Mouse (Mus musculus) hindbrain, embryonic 10.5 days (tissue): ENCODE results near the gene Usp24. TPM values are rescaled to one million over a fixed set of nuclear protein-coding genes. Genes with fewer than 3 reads are reported as not detected.

ENCODE experiments used
- DNase-seq: peaks from one replicate; pipeline ENCODE4 v3.0.0-alpha.2; 2017; ENCODE audit warnings: low spot score
- H3K27ac ChIP-seq: fragments of 300-500 bp; sonication (generic); 2 replicates; pipeline ENCODE4 v1.5.1; 2016; ENCODE audit warnings: mild to moderate bottlenecking, moderate library complexity
- H3K27me3 ChIP-seq: fragments of 300-500 bp; sonication (generic); 2 replicates; pipeline ENCODE4 v1.6.1; 2016; ENCODE audit warnings: mild to moderate bottlenecking; ENCODE audit not compliant: poor library complexity, insufficient read depth, severe bottlenecking
- H3K36me3 ChIP-seq: fragments of 300-500 bp; sonication (generic); 2 replicates; pipeline ENCODE4 v1.6.1; 2016; ENCODE audit warnings: mild to moderate bottlenecking, moderate library complexity
- H3K4me1 ChIP-seq: fragments of 300-500 bp; sonication (generic); replicated peaks from 2 replicates; pipeline ENCODE4 v1.6.1; 2016; ENCODE audit warnings: mild to moderate bottlenecking
- H3K4me3 ChIP-seq: fragments of 300-500 bp; sonication (generic); 2 replicates; pipeline ENCODE4 v1.5.1; 2016; ENCODE audit warnings: mild to moderate bottlenecking, moderate library complexity
- H3K9me3 ChIP-seq: fragments of 300-500 bp; sonication (generic); 2 replicates; pipeline ENCODE4 v1.6.1; 2016; ENCODE audit warnings: mild to moderate bottlenecking, moderate library complexity
- WGBS: fragments of 180-500 bp; shearing (Covaris S2); methylation state at CpG from one replicate; pipeline ENCODE4 v1.1.7; 2016; 5-methylcytosine and 5-hydroxymethylcytosine counted together
- polyA plus RNA-seq: library from polyadenylated mRNA; unstranded; fragments of >200 nt; fragmentation: Nextera tagmentation; extraction: Ambion mirVana; gene quantifications from 2 replicates; pipeline ENCODE4 v1.2.1, GENCODE M21; 2016

The Usp24 gene
- polyA plus RNA-seq, 1 experiment from 2014 or later, result 6.7 TPM

DNA sequence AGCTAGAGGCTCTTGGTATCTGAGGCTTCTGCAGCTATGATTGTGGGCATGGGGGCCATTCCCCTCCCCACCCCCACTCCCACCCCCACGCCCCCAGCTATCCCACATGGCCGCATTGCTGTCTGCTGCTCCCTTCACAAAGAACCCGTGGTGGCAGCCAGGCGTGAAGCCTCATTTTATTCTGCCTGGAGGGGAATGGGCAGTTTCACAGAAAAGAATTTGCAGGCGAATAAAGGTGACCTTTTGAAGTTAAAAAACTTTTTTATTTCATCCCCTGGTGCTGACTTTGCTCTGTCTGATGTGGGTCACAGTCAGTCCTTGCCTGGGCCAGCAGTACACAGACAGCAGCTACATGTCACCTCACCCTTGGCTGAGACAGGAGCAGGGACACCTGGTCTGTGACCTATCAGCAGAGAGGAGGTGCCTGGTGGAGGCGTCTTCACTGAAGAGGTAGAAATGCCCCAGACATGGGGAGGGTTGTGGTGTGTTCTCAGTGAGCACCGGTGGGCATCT lies 167.3 kb downstream of the Usp24 start:
- Histone ChIP-seq H3K36me3 (no peaks in the 10 kb centered on the region), H3K4me3 (no peak overlapping the region), H3K9me3 (no peaks in the 10 kb centered on the region), H3K27me3 (0 out of 2 replicates have a peak, but pooled peaks cover 22% of the 10 kb centered on the region), H3K27ac (peak overlapping the region; percentile 66; the same call in 1 of the 2 replicates), H3K4me1 (peaks cover 46% of the 10 kb centered on the region)
- 36% methylated on average over 7 of the region's 7 CpGs for WGBS
- DNase-seq, result no peak

DNA sequence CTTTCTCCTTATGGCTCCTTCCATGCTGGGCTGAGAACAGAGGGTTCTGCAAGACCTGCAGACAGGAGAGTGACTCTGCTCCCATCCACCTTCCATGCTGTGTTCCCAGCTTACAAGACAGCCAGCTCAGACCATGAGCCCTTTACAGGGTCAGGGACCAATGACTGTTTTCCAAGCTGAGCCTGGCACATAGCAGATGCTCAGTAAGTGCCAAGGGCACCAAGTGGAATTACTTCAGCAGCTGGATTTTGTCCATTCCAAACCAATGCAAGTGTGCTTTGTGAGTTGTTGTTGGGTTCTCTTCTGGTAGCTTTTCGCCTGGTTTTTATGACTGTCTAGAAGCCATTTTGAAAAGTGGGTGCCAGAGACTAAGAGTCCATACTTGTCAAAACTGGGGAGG lies 167.8 kb downstream of the Usp24 start:
- peaks cover 46% of the 10 kb centered on the region for H3K4me1 ChIP-seq
- 0 out of 2 replicates have a peak, but pooled peaks cover 22% of the 10 kb centered on the region for H3K27me3 ChIP-seq
- DNase-seq, result no peak
- H3K36me3 ChIP-seq, result no peaks in the 10 kb centered on the region
- WGBS, result 80% methylated on average over 1 of the region's 1 CpGs
- H3K4me3 ChIP-seq, result no peak overlapping the region
- H3K27ac ChIP-seq, result 0 out of 2 replicates have a peak overlapping the region, but pooled peaks have one; percentile 43
- H3K9me3 ChIP-seq, result no peaks in the 10 kb centered on the region

DNA sequence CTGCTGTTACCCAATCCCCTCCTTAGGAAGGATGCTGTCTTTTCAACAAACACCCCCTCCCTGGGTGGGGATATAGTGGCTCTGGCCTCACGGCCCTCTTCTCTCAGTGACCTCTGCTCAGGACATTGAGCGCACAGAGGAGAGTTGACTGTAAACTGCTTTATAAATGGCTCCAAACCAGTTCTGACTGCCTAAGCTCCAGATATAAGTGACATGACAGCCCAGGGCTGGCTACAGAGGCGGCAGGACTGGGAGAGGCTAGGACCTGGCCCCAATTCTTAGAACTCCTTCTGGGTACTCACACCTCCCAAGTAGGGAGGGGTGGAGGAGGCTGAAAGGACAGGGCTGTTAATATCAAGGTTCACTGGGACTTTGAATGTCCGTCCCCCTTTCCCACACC lies 174.6 kb downstream of the Usp24 start:
- no peaks in the 10 kb centered on the region for H3K36me3 ChIP-seq
- H3K4me3 ChIP-seq, result no peak overlapping the region
- H3K27me3 ChIP-seq, result no peaks in the 10 kb centered on the region
- H3K4me1 ChIP-seq, result peaks cover 9% of the 10 kb centered on the region; the same call in 1 of the 2 replicates
- no peaks in the 10 kb centered on the region for H3K9me3 ChIP-seq
- no peak for DNase-seq
- no peak overlapping the region for H3K27ac ChIP-seq
- 68% methylated on average over 4 of the region's 4 CpGs for WGBS

Other genes with a start within 250 kb of the Usp24 start
- gene Pcsk9, start 148.1 kb downstream of the Usp24 start, polyA plus RNA-seq, result 2.6 and 3.3 TPM in 2 replicates
- not detected in 2 replicates for gene Bsnd, start 176.1 kb downstream of the Usp24 start, polyA plus RNA-seq
- gene Dhcr24, start 244.8 kb downstream of the Usp24 start, polyA plus RNA-seq, result 7.6 and 11.6 TPM in 2 replicates